Mouse (Mus musculus): ENCODE results near the gene Ppp1r27. TPM values are rescaled to one million over a fixed set of nuclear protein-coding genes. Genes with fewer than 3 reads are reported as not detected.

The Ppp1r27 gene
- polyA plus RNA-seq, 1 experiment from 2014 or later: not detected

- Histone ChIP-seq H3K36me3 (peaks cover 17% of the 10 kb centered on the region), H3K9me3 (replicated peaks) (no peaks in the 10 kb centered on the region), H3K9ac (no peak overlapping the region), H3K4me2 (no peak overlapping the region), H3K27me3 (replicated peaks) (peaks cover 31% of the 10 kb centered on the region), H3K4me3 (no peak overlapping the region), H3K27ac (peak overlapping the region; percentile 17; the same call in 1 of the 2 replicates), H3K4me1 (peaks cover 24% of the 10 kb centered on the region)
- 34% methylated on average over 8 of the region's 8 CpGs for WGBS (ENCODE audit: insufficient replicate concordance)
- no peak for ATAC-seq
Measured at GRCm38 (mm10) chr11:120538955-120539284, 12.0 kb downstream of the Ppp1r27 start.

- no peak overlapping the region for H3K9ac ChIP-seq
- peaks cover 24% of the 10 kb centered on the region for H3K4me1 ChIP-seq
- WGBS (ENCODE audit: insufficient replicate concordance): 61% methylated on average over 3 of the region's 3 CpGs
- peak overlapping the region; percentile 11; the same call in 1 of the 2 replicates for H3K27ac ChIP-seq
- H3K9me3 ChIP-seq (replicated peaks): no peaks in the 10 kb centered on the region
- no peak overlapping the region for H3K4me3 ChIP-seq
- no peak for ATAC-seq
- no peak overlapping the region for H3K4me2 ChIP-seq
- H3K27me3 ChIP-seq (replicated peaks): peaks cover 35% of the 10 kb centered on the region
- H3K36me3 ChIP-seq: peaks cover 13% of the 10 kb centered on the region
Measured at GRCm38 (mm10) chr11:120538485-120538884, 12.4 kb downstream of the Ppp1r27 start.

GRCm38 (mm10) chr11:120535804-120536203 lies 15.1 kb downstream of the Ppp1r27 start:
- H3K9me3 ChIP-seq (replicated peaks): no peaks in the 10 kb centered on the region
- H3K27ac ChIP-seq: no peak overlapping the region
- no peaks in the 10 kb centered on the region for H3K36me3 ChIP-seq
- ATAC-seq: no peak
- H3K27me3 ChIP-seq (replicated peaks): peaks cover 62% of the 10 kb centered on the region
- no peak overlapping the region for H3K4me2 ChIP-seq
- H3K4me3 ChIP-seq: no peak overlapping the region
- WGBS (ENCODE audit: insufficient replicate concordance): 57% methylated on average over 3 of the region's 3 CpGs
- peaks cover 21% of the 10 kb centered on the region for H3K4me1 ChIP-seq
- no peak overlapping the region for H3K9ac ChIP-seq

DNA sequence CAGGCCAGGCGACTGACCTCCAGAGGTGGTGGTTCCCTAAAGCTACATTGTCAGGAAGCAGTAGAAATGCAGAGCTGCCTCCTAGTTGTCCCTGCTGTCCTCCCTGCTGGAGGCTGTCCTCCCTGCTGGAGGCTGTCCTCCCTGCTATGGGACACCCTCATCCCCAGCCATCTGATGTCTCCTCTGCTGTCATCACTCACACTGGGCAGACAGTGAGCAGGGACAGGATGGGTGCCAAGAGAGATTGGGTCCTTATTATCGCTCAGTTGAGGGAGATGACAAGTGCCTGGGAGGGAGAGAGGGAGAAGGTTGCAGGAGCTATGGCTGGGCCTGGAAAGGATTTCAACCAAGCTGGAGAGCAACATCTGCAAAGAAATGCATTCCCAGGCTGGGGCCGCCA lies 15.8 kb downstream of the Ppp1r27 start:
- Histone ChIP-seq H3K36me3 (no peaks in the 10 kb centered on the region), H3K9me3 (replicated peaks) (no peaks in the 10 kb centered on the region), H3K4me1 (peaks cover 25% of the 10 kb centered on the region), H3K27ac (no peak overlapping the region), H3K4me3 (no peak overlapping the region), H3K27me3 (replicated peaks) (peaks cover 68% of the 10 kb centered on the region), H3K9ac (no peak overlapping the region), H3K4me2 (no peak overlapping the region)
- ATAC-seq: no peak
- 51% methylated on average over 3 of the region's 3 CpGs for WGBS (ENCODE audit: insufficient replicate concordance)

DNA sequence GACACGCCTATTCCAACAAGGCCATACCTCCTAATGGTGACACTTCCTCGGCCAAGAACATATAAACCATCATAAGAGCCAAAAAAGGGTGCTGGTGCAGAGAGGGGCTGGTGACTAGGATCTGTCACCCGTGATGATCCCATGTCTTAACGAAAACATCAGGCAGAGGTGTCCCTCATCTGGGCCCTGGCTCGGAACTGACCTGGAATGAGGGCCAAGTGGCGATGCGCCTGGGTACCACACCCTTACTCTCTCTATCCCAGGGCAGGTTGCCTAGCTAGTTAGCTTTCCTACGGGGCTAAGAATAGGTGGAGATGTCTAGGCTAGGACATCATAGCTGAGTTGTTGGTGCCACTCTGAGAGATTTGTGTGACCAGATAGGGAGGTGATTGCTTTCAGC lies 16.8 kb downstream of the Ppp1r27 start:
- Histone ChIP-seq H3K27ac (no peak overlapping the region), H3K36me3 (no peaks in the 10 kb centered on the region), H3K9ac (no peak overlapping the region), H3K27me3 (replicated peaks) (peaks cover 79% of the 10 kb centered on the region), H3K4me3 (no peak overlapping the region), H3K4me2 (no peak overlapping the region), H3K9me3 (replicated peaks) (no peaks in the 10 kb centered on the region), H3K4me1 (peaks cover 15% of the 10 kb centered on the region)
- no peak for ATAC-seq
- WGBS (ENCODE audit: insufficient replicate concordance): 75% methylated on average over 8 of the region's 8 CpGs

- H3K4me2 ChIP-seq: peak overlapping the region; percentile 54
- ATAC-seq: no peak
- no peaks in the 10 kb centered on the region for H3K36me3 ChIP-seq
- no peak overlapping the region for H3K9ac ChIP-seq
- no peak overlapping the region for H3K27ac ChIP-seq
- H3K4me1 ChIP-seq: peaks cover 21% of the 10 kb centered on the region
- WGBS (ENCODE audit: insufficient replicate concordance): 25% methylated on average over 9 of the region's 9 CpGs
- peak overlapping the region; percentile 36; the same call in 1 of the 2 replicates for H3K4me3 ChIP-seq
- no peaks in the 10 kb centered on the region for H3K9me3 ChIP-seq (replicated peaks)
- H3K27me3 ChIP-seq (replicated peaks): peaks cover 89% of the 10 kb centered on the region
Measured at GRCm38 (mm10) chr11:120531646-120532045, 19.3 kb downstream of the Ppp1r27 start.

GRCm38 (mm10) chr11:120530085-120530964 lies 20.6 kb downstream of the Ppp1r27 start, which contains the start of gene Gcgr:
Gene Gcgr (plus strand): TSS chr11:120530699.
- Histone ChIP-seq H3K4me3 (peak within 1 kb of the TSS; percentile 36), H3K9me3 (replicated peaks) (no peaks in the 10 kb centered on the region), H3K9ac (peak within 1 kb of the TSS; percentile 40), H3K4me1 (peaks cover 21% of the 10 kb centered on the region), H3K36me3 (no peaks in the 10 kb centered on the region), H3K27ac (peak within 1 kb of the TSS; percentile 10; the same call in 1 of the 2 replicates), H3K27me3 (replicated peaks) (peaks cover 79% of the 10 kb centered on the region), H3K4me2 (peak within 1 kb of the TSS; percentile 54)
- no peak for ATAC-seq
- 9% methylated on average over 54 of the region's 62 CpGs for WGBS (ENCODE audit: insufficient replicate concordance)

DNA sequence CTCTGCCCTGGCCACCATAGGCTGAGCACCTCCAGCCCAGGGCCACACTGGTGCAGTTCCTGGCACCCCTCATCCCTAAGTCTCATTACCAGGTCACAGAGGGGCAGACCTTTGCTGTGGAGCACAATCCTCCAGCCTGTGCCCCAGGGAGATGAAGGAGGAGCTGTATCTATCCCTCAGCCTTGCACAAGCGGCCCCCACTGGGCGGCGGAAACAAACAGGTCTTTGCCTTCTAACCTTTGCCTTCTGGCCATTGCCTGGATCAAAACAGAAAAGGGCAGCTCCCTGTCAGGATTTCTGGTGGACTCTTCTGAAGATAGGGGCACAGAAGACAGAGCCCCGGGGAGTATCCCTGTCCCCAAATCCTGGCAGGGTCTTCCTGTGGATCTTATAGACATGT lies 22.0 kb downstream of the Ppp1r27 start:
- no peak overlapping the region for H3K4me3 ChIP-seq
- ATAC-seq: peak; percentile 45; the same call in 1 of the 2 replicates

GRCm38 (mm10) chr11:120527690-120528354 lies 23.1 kb downstream of the Ppp1r27 start:
- Histone ChIP-seq H3K27me3 (replicated peaks) (peaks cover 55% of the 10 kb centered on the region), H3K27ac (no peak overlapping the region)
- ATAC-seq: no peak

More for the DNA sequence above, 22.0 kb downstream of the Ppp1r27 start:
- Histone ChIP-seq H3K9me3 (replicated peaks) (no peaks in the 10 kb centered on the region), H3K4me2 (no peak overlapping the region), H3K9ac (no peak overlapping the region), H3K4me1 (peaks cover 21% of the 10 kb centered on the region), H3K27me3 (replicated peaks) (peaks cover 66% of the 10 kb centered on the region), H3K36me3 (no peaks in the 10 kb centered on the region), H3K27ac (peak overlapping the region; percentile 10)
- WGBS (ENCODE audit: insufficient replicate concordance): 55% methylated on average over 4 of the region's 4 CpGs

DNA sequence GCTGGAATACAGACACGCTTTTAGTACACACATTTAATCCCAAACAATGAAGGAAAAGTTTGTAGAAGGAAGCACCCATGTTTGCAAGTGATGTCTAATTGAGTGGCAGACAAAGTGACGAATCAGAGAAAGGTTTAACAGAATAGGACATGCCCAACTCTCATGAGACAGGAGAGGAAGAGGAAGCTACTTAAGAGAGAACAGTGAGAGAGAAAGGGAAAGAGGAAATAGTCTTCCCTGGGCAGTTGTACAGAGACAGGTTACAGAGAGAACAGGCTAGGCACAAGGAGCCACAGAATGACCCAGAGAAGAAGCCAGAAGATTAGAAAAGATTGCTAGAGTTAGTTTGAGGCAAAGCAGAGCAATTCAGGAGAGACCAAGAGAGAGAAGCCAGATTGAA lies 25.0 kb downstream of the Ppp1r27 start:
- peaks cover 36% of the 10 kb centered on the region for H3K27me3 ChIP-seq (replicated peaks)
- no peak overlapping the region for H3K27ac ChIP-seq
- no peaks in the 10 kb centered on the region for H3K36me3 ChIP-seq
- H3K4me1 ChIP-seq: peaks cover 27% of the 10 kb centered on the region
- no peak overlapping the region for H3K9ac ChIP-seq
- no peak for ATAC-seq
- H3K4me2 ChIP-seq: no peak overlapping the region
- no peak overlapping the region for H3K4me3 ChIP-seq
- WGBS (ENCODE audit: insufficient replicate concordance): 59% methylated on average over 2 of the region's 2 CpGs
- no peaks in the 10 kb centered on the region for H3K9me3 ChIP-seq (replicated peaks)

More at GRCm38 (mm10) chr11:120527690-120528354, 23.1 kb downstream of the Ppp1r27 start:
- 50% methylated on average over 9 of the region's 9 CpGs for WGBS (ENCODE audit: insufficient replicate concordance)
- Histone ChIP-seq H3K4me2 (no peak overlapping the region), H3K36me3 (no peaks in the 10 kb centered on the region), H3K9me3 (replicated peaks) (no peaks in the 10 kb centered on the region), H3K4me3 (no peak overlapping the region), H3K4me1 (peaks cover 21% of the 10 kb centered on the region), H3K9ac (no peak overlapping the region)

DNA sequence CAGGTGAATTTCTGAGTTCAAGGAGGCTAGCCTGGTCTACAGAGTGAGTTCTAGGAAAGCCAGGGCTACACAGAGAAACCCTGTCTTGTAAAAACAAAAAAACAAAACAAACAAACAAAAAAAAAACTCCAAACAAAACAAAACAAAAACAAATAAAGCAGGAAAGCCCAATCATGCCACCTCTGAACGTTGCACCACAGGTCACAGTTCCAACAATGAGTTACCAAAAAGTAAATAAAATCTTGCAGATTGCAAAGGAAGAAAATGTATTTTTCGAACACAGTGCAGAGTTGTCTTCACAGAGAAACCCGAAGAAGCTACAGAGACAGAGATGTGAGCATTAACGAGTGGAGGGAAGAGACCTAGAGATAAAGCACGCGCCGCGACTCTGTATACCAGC lies 28.4 kb downstream of the Ppp1r27 start:
- H3K9ac ChIP-seq: no peak overlapping the region
- H3K4me1 ChIP-seq: peaks cover 39% of the 10 kb centered on the region
- H3K4me3 ChIP-seq: no peak overlapping the region
- H3K36me3 ChIP-seq: no peaks in the 10 kb centered on the region
- ATAC-seq: no peak
- no peak overlapping the region for H3K27ac ChIP-seq
- WGBS (ENCODE audit: insufficient replicate concordance): 78% methylated on average over 8 of the region's 8 CpGs
- no peak overlapping the region for H3K4me2 ChIP-seq
- peaks cover 2% of the 10 kb centered on the region for H3K27me3 ChIP-seq (replicated peaks)
- H3K9me3 ChIP-seq (replicated peaks): no peaks in the 10 kb centered on the region

- no peak overlapping the region; the same call in 1 of the 2 replicates for H3K9ac ChIP-seq
- WGBS (ENCODE audit: insufficient replicate concordance): 42% methylated on average over 5 of the region's 5 CpGs
- H3K4me1 ChIP-seq: peaks cover 36% of the 10 kb centered on the region
- no peaks in the 10 kb centered on the region for H3K36me3 ChIP-seq
- no peaks in the 10 kb centered on the region for H3K27me3 ChIP-seq (replicated peaks)
- H3K27ac ChIP-seq: peak overlapping the region; percentile 78
- H3K4me3 ChIP-seq: no peak overlapping the region
- no peaks in the 10 kb centered on the region for H3K9me3 ChIP-seq (replicated peaks)
- peak overlapping the region; percentile 29 for H3K4me2 ChIP-seq
- peak; percentile 90 for ATAC-seq
Measured at GRCm38 (mm10) chr11:120520967-120521540, 29.9 kb downstream of the Ppp1r27 start.

Measured in liver, embryonic 12.5 days (tissue).